Mouse (Mus musculus) kidney, adult 9 months (tissue): ENCODE results near the gene Sec23b.

Experiments
- DNase-seq: peaks from one replicate; pipeline ENCODE4 v3.0.0; 2022

The Sec23b gene

GRCm38 (mm10) chr2:144613956-144614355 is 57.9 kb downstream of the Sec23b start:
- DNase-seq, result no peak

- no peak for DNase-seq
These were observed 61.2 kb downstream of the Sec23b start for GRCm38 (mm10) chr2:144617074-144617874.

GRCm38 (mm10) chr2:144621491-144621890 is 65.5 kb downstream of the Sec23b start:
- no peak for DNase-seq

GRCm38 (mm10) chr2:144633551-144633950 is 77.5 kb downstream of the Sec23b start:
- no peak for DNase-seq

GRCm38 (mm10) chr2:144634231-144634630 is 78.2 kb downstream of the Sec23b start:
- DNase-seq, result peak; percentile 15

GRCm38 (mm10) chr2:144634729-144635128 is 78.7 kb downstream of the Sec23b start:
- DNase-seq, result no peak

GRCm38 (mm10) chr2:144635644-144636320 is 79.8 kb downstream of the Sec23b start:
- DNase-seq, result peak; percentile 63

GRCm38 (mm10) chr2:144637204-144637603 is 81.2 kb downstream of the Sec23b start:
- peak; percentile 33 for DNase-seq

GRCm38 (mm10) chr2:144637671-144638395 is 81.8 kb downstream of the Sec23b start:
- no peak for DNase-seq

GRCm38 (mm10) chr2:144638719-144639118 is 82.7 kb downstream of the Sec23b start:
- peak; percentile 34 for DNase-seq

- DNase-seq, result no peak
These were observed 84.1 kb downstream of the Sec23b start for GRCm38 (mm10) chr2:144640101-144640500.
